Mouse (Mus musculus) gastrocnemius, postnatal 25 days (tissue): Measurements from ENCODE around the gene Dazap2. TPM values are rescaled to one million over a fixed set of nuclear protein-coding genes. Genes with fewer than 3 reads are reported as not detected.

Source experiments
- DNase-seq: peaks from one replicate; pipeline ENCODE4 v3.0.0; 2022
- total RNA-seq, 2 experiments: library from RNA; stranded (reverse); gene quantifications; 1 replicate in 1 of 2; 2 replicates in 1 of 2; pipeline ENCODE4 v1.2.3; 2021

The Dazap2 gene
- total RNA-seq, 2 experiments from 2014 or later: 51.9 to 55.1 TPM

GRCm38 (mm10) chr15:100637661-100638060, 22.5 kb downstream of the Dazap2 start:
- no peak for DNase-seq

DNA sequence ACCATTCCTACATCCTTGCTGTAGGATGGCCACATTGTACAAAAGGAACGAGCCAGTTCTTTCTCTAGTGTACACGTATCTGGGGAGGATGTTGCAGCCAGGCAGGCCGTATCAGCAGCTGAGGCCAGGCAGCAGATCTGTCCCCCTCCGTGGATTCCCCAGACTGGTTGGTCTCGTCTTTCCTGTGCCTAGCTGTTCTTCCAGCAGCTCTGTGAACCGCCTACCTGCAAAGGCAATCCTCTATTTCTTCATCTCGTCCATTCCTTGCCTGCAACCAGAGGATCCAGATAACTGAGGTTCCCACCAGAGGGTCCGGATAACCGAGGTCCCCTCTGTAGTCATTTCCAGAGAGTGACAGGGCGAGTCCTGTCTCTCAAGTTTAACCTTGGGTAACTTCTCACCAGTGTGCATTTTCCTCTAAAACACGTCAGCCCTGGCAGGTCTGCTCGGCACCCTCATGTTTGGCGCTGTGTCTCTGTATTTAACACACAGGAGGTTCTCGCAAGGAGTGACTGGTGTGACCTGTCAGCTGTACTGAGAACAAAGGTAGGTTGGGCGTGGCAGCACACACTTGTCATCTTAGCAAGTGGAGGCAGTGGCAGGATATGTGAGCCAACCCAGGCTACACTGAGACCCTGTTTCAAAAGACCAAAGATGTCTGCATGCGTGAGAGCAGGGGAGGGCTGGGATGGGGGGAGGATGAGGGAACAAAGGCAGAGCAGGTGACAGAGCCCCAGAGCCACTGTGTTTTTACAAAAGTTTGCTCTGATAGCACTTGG, 25.0 kb downstream of the Dazap2 start:
- no peak for DNase-seq

DNA sequence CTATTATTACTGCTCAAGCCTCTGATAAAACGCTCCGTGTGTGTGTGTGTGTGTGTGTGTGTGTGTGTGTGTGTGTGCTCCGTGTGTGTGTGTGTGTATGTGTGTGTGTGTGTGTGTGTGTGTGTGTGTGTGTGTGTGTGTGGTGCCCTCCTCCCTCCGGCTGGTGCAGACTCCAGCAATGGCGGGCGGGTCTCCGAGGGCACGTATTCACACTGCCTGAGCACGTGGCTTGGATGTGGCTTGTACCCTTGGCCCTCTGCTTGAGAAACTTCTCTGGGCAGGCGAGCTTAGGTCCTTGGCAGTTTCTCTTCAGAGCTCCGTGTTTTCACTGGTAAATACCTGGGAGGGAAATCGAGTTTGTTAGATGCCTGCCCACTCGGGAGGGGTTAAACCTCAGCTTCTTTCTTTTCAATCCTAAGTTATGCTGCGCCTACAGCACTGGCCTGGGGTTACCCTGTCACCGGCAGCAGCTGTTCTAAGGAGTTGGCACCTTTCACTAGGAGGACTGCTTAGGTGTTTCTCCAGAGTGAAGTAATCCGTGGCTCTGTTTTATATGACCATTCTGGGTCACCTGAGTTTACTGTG, 26.2 kb downstream of the Dazap2 start:
- no peak for DNase-seq

- DNase-seq: no peak
These were observed 27.3 kb downstream of the Dazap2 start for GRCm38 (mm10) chr15:100642451-100642850.

- no peak for DNase-seq
These were observed 31.0 kb downstream of the Dazap2 start for GRCm38 (mm10) chr15:100646161-100646560.

- DNase-seq: no peak
These were observed 35.0 kb downstream of the Dazap2 start for GRCm38 (mm10) chr15:100650111-100650510.

GRCm38 (mm10) chr15:100651610-100652009, 36.5 kb downstream of the Dazap2 start:
- no peak for DNase-seq

GRCm38 (mm10) chr15:100654271-100654670, 39.1 kb downstream of the Dazap2 start:
- DNase-seq: no peak

DNA sequence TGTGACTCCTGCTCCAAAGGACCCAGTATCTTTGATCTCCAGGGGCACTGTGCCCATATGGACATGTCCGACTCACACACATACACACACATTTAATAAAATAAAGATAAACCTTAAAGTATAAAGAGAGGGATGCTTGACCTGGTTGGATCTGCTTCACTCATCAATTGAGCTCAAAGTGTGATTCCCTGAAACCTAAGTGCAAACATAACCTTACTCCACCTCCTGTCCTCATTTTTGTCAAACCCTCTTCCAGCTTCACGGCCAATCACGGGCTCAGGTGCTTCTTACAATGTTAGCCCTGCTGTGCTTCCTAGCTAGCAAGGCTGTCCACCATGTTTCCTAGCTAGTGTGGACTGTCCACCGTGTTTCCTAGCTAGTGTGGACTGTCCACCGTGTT, 40.1 kb downstream of the Dazap2 start:
- DNase-seq: no peak

DNA sequence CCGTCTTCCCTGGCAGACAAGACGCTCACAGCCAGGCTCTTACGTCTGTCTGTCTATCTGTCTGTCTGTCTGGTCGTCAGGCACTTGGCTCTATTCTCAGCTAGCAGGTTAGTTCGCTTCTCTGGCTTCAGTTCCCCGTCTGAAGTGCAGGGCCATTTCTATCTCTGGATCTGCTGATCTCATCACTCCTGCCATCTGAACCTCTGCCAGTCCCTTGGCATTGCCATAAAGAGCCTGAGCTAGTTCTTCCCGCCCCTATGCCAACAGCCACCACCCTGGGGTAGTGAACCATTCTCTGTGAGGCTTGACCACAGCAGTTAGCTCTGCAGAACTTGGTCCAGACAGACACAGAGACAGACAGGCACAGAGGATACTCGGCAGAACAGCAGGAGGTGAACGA, 45.2 kb downstream of the Dazap2 start:
- DNase-seq: peak; percentile 76

DNA sequence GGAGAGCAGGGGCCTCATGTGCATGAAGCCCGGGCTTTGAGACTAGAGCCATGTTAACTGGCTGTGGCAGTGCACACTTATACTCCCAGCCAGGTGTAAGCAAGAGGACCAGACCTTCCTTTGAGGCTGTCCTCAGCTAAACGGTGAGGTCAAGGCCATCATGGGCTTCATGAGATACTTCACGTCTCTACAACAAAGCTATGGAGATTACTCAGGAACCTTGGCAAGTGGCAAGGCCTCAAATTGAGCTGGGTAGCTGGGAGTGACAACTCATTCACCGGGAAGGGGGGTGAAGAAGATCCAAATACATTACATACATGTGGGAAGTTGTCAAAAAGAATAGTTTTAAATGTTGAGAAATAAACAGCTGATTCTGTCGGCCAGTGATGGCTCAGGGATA, 45.7 kb downstream of the Dazap2 start:
- DNase-seq: no peak

- no peak for DNase-seq
These were observed 49.7 kb downstream of the Dazap2 start for GRCm38 (mm10) chr15:100664813-100665274.

DNA sequence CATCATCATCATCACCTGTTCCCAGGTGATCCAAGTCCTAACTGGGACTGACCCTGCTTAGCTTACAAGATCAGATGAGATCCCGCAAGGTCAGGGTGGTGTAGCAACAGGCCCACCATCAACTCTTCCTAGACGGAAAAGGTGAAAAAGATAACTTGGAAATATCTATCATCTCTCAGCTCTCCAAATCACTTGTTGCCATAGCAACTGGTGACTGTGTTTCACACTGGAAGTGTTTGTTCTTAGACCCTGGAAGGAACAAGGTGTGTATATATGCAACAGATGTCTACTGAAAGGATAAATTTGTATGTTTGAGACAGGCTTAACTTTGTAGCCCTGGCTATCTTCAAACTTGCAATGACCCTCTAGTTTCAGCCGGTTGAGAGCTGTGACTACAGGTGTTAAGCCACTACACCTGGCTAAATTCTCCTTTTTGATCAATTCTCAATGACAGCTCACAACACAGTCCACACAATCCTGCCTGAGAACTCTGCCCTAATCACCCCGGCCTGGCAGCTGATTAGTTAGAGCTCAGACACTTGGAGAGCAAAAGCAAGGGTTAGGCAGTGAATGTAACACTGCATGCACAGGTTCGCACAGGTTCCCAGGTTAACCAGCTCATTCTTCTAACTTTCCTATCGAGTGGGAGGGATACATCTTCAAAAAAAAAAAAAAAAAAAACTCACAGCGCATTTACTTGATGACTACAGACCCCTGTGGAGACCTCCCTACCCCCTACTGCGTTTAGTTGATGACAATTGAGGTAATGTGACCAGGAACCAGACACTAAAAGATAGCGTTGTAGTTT, 50.5 kb downstream of the Dazap2 start:
- no peak for DNase-seq

GRCm38 (mm10) chr15:100666219-100666696, 51.1 kb downstream of the Dazap2 start:
- no peak for DNase-seq

- DNase-seq: no peak
These were observed 51.7 kb downstream of the Dazap2 start for GRCm38 (mm10) chr15:100666851-100667250.

- DNase-seq: no peak
These were observed 52.3 kb downstream of the Dazap2 start for GRCm38 (mm10) chr15:100667420-100667819.

- no peak for DNase-seq
These were observed 52.9 kb downstream of the Dazap2 start for GRCm38 (mm10) chr15:100667871-100668545.

GRCm38 (mm10) chr15:100669337-100669736, 54.2 kb downstream of the Dazap2 start, which contains the start of gene Bin2:
Gene Bin2, minus strand, starts transcription at chr15:100669553.
- DNase-seq: peak; percentile 22

GRCm38 (mm10) chr15:100670004-100670403, 54.9 kb downstream of the Dazap2 start:
- DNase-seq: no peak
